ENCODE assay signal across 33 mouse cellular contexts in the genomic region with DNA sequence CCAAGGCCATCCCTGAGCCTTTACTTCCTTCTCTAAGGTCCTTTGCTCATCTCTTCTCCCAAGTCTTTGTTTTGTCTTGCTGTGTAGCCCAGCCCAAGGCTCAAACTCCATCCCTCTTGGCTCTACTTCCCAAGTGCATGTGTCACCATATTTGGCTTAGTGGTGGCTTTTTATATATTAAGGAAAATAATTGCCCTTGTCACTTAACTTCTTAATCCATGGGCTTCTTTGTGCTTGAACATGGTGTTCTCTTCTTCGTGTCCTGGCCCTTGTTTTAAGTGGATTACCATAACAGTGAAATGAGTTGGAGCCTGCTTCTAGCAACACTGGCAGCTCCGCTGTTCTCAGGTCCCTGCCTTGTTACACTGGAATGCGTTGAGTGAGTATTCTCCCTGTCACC. TPM values are rescaled to one million over a fixed set of nuclear protein-coding genes. Genes with fewer than 3 reads are reported as not detected.
"Had no signal": no experiment of that assay in that cellular context is flagged by ENCODE, and none has a peak within 500 bp of the region (broad histone marks: within the 10 kb centered on the region; RNA-seq: fewer than 3 reads in every experiment).

No protein-coding gene starts in this region.

- H3K9ac ChIP-seq: embryonic facial prominence, embryonic 12.5 days; embryonic facial prominence, embryonic 13.5 days; embryonic facial prominence, embryonic 15.5 days; forebrain, embryonic 12.5 days; forebrain, embryonic 13.5 days; forebrain, embryonic 15.5 days; forebrain, postnatal 0 days; heart, embryonic 13.5 days had no signal

- H3K36me3 ChIP-seq: embryonic facial prominence, embryonic 15.5 days; forebrain, embryonic 15.5 days had no signal

- H3K9me3 ChIP-seq: embryonic facial prominence, embryonic 10.5 days; embryonic facial prominence, embryonic 12.5 days; embryonic facial prominence, embryonic 13.5 days; embryonic facial prominence, embryonic 15.5 days; forebrain, embryonic 10.5 days; forebrain, embryonic 12.5 days; forebrain, embryonic 13.5 days; forebrain, embryonic 15.5 days; heart, embryonic 10.5 days; heart, embryonic 13.5 days had no signal

- H3K27ac ChIP-seq: embryonic facial prominence, embryonic 10.5 days; embryonic facial prominence, embryonic 12.5 days; embryonic facial prominence, embryonic 13.5 days; embryonic facial prominence, embryonic 15.5 days; forebrain, embryonic 10.5 days; forebrain, embryonic 12.5 days; forebrain, embryonic 13.5 days; forebrain, embryonic 15.5 days; heart, adult 2 months; heart, embryonic 10.5 days; heart, embryonic 13.5 days had no signal

- H3K4me3 ChIP-seq: embryonic facial prominence, embryonic 10.5 days; embryonic facial prominence, embryonic 12.5 days; embryonic facial prominence, embryonic 13.5 days; embryonic facial prominence, embryonic 15.5 days; erythroblast, embryonic 14.5 days; forebrain, embryonic 10.5 days; forebrain, embryonic 12.5 days; forebrain, embryonic 13.5 days; forebrain, embryonic 15.5 days; heart, adult 2 months; heart, embryonic 10.5 days; heart, embryonic 13.5 days had no signal

- H3K27me3 ChIP-seq: embryonic facial prominence, embryonic 12.5 days; embryonic facial prominence, embryonic 13.5 days; embryonic facial prominence, embryonic 15.5 days; forebrain, embryonic 12.5 days; forebrain, embryonic 13.5 days; forebrain, embryonic 15.5 days; heart, embryonic 13.5 days had no signal

- H3K4me2 ChIP-seq: embryonic facial prominence, embryonic 12.5 days; embryonic facial prominence, embryonic 13.5 days; embryonic facial prominence, embryonic 15.5 days; forebrain, embryonic 12.5 days; forebrain, embryonic 13.5 days; forebrain, embryonic 15.5 days; heart, embryonic 11.5 days; heart, embryonic 13.5 days had no signal

- H3K4me1 ChIP-seq: embryonic facial prominence, embryonic 15.5 days; forebrain, embryonic 13.5 days; forebrain, embryonic 15.5 days had no signal

- DNase-seq: cerebellum, adult 18-20 months; cerebellum, adult 2 months; cerebellum, adult 8-10 months; cerebellum, adult 9-10 months; cerebellum, adult 9-11 months; cerebellum, postnatal 10 days; cerebellum, postnatal 14 days; cerebellum, postnatal 25 days; cerebellum, postnatal 36 days; embryo, embryonic 11 days; forebrain, postnatal 0 days; gastrocnemius, postnatal 10 days; gastrocnemius, postnatal 14 days; gastrocnemius, postnatal 25 days; gastrocnemius, postnatal 36 days; heart, adult 11 months; heart, adult 2 months had no signal

- ATAC-seq: forebrain, embryonic 13.5 days; forebrain, embryonic 14.5 days; forebrain, embryonic 15.5 days; forebrain, embryonic 16.5 days; forebrain, postnatal 0 days had no signal

RNA-seq across cellular contexts. Expression of a gene that starts 47.8 kb away (rescaled TPM):
- total RNA-seq: gastrocnemius, adult 18-20 months; gastrocnemius, postnatal 25 days; heart, adult 8-10 months had no signal
